Mouse (Mus musculus) heart, postnatal 0 days (tissue): ENCODE results near the gene Lrrc8b.

Experiments
- CTCF ChIP-seq: IDR thresholded peaks from 2 replicates; pipeline ENCODE4 v1.5.1; 2016; ENCODE audit warnings: antibody characterized with exemption, control low read depth, low read depth
- EP300 ChIP-seq: IDR thresholded peaks from 2 replicates; pipeline ENCODE4 v1.6.1; 2016; ENCODE audit warnings: antibody characterized with exemption, low read depth

DNA sequence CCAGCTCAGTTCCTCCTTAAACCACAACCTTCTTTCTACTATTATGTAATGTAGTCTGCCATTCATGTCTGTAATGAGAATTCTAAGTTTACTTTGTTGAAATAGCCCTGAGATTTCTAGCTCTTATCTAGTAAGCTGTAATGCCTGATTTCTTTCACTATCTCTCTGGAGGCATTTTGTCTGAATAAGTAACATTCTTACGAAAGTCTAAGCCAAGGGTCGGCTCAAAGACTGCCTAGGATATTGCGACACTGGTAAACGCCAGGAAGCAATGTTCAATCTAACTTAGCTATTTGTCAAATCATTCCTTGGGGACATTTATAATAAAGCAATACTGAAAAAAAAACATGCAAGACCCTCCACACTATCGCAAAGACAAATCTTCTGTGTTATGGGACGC lies 21.8 kb upstream of the Lrrc8b start:
- TF ChIP-seq CTCF = no peak
- no peak for TF ChIP-seq EP300
